Mouse (Mus musculus) testis, adult 2 months (tissue): ENCODE measurements around the gene Scnn1b.

Experiments
- CTCF ChIP-seq: fragments of 200-500 bp; IDR thresholded peaks from 2 replicates; pipeline ENCODE4 v1.5.1; 2012; ENCODE audit warnings: low read depth, mild to moderate bottlenecking, inconsistent platforms, low read length, moderate library complexity; ENCODE audit not compliant: control insufficient read depth, insufficient read depth, insufficient replicate concordance
- POLR2A ChIP-seq: fragments of 200-500 bp; IDR thresholded peaks from 2 replicates; pipeline ENCODE4 v1.6.1; 2012; ENCODE audit warnings: low read depth, mild to moderate bottlenecking, inconsistent platforms, low read length, moderate library complexity; ENCODE audit not compliant: control insufficient read depth

GRCm38 (mm10) chr7:121899311-121899710 lies 34.5 kb downstream of the Scnn1b start:
- peak; percentile 25; the same call in 1 of the 2 replicates for TF ChIP-seq CTCF
- TF ChIP-seq POLR2A: no peak
